Mouse (Mus musculus) midbrain, embryonic 11.5 days (tissue): ENCODE measurements around the gene Mybph. TPM values are rescaled to one million over a fixed set of nuclear protein-coding genes. Genes with fewer than 3 reads are reported as not detected.

Experiments
- ATAC-seq: fragments of 200-750 bp; cut with Nextera tagmentation; 2 replicates; pipeline ENCODE4 v1.8.0; 2017; ENCODE audit warnings: moderate TSS enrichment, moderate library complexity; ENCODE audit not compliant: low FRiP score
- DNase-seq: peaks from one replicate; pipeline ENCODE4 v3.0.0; 2015; ENCODE audit warnings: low spot score; ENCODE audit errors: missing footprints
- H3K27ac ChIP-seq: fragments of 300-500 bp; sonication (generic); 2 replicates; pipeline ENCODE4 v1.5.1; 2014; ENCODE audit warnings: low read depth, low read length
- H3K27me3 ChIP-seq: fragments of 300-500 bp; sonication (generic); 2 replicates; pipeline ENCODE4 v1.6.1; 2014; ENCODE audit warnings: mild to moderate bottlenecking, low read length, moderate library complexity, mixed read lengths; ENCODE audit not compliant: control insufficient read depth, insufficient read depth
- H3K36me3 ChIP-seq: fragments of 300-500 bp; sonication (generic); 2 replicates; pipeline ENCODE4 v1.6.1; 2014; ENCODE audit warnings: mild to moderate bottlenecking, low read length, moderate library complexity, mixed read lengths; ENCODE audit not compliant: control insufficient read depth, insufficient read depth
- H3K4me1 ChIP-seq: fragments of 300-500 bp; sonication (generic); 2 replicates; pipeline ENCODE4 v1.6.1; 2014; ENCODE audit warnings: low read length; ENCODE audit not compliant: control insufficient read depth, insufficient read depth
- H3K4me2 ChIP-seq: fragments of 300-500 bp; sonication (generic); 2 replicates; pipeline ENCODE4 v1.6.1; 2014; ENCODE audit warnings: mild to moderate bottlenecking, moderate library complexity
- H3K4me3 ChIP-seq: fragments of 300-500 bp; sonication (generic); 2 replicates; pipeline ENCODE4 v1.5.1; 2014; ENCODE audit warnings: low read depth, low read length
- H3K9ac ChIP-seq: fragments of 300-500 bp; sonication (generic); 2 replicates; pipeline ENCODE4 v1.6.1; 2014; ENCODE audit warnings: low read length
- H3K9me3 ChIP-seq: fragments of 300-500 bp; sonication (generic); 2 replicates; pipeline ENCODE4 v1.6.1; 2016; ENCODE audit warnings: low read length; ENCODE audit not compliant: control insufficient read depth
- WGBS: fragments of 180-500 bp; shearing (Covaris S2); extraction: QIAGEN DNeasy Blood & Tissue Kit; methylation state at CpG from one replicate; pipeline ENCODE4 v1.1.7; 2014; 5-methylcytosine and 5-hydroxymethylcytosine counted together
- polyA plus RNA-seq: library from polyadenylated mRNA; unstranded; fragments of >200 nt; fragmentation: Nextera tagmentation; extraction: Ambion mirVana; gene quantifications from 2 replicates; pipeline ENCODE4 v1.2.1, GENCODE M21; 2014

The Mybph gene
- polyA plus RNA-seq, 1 experiment from 2014 or later = 0.12 TPM

DNA sequence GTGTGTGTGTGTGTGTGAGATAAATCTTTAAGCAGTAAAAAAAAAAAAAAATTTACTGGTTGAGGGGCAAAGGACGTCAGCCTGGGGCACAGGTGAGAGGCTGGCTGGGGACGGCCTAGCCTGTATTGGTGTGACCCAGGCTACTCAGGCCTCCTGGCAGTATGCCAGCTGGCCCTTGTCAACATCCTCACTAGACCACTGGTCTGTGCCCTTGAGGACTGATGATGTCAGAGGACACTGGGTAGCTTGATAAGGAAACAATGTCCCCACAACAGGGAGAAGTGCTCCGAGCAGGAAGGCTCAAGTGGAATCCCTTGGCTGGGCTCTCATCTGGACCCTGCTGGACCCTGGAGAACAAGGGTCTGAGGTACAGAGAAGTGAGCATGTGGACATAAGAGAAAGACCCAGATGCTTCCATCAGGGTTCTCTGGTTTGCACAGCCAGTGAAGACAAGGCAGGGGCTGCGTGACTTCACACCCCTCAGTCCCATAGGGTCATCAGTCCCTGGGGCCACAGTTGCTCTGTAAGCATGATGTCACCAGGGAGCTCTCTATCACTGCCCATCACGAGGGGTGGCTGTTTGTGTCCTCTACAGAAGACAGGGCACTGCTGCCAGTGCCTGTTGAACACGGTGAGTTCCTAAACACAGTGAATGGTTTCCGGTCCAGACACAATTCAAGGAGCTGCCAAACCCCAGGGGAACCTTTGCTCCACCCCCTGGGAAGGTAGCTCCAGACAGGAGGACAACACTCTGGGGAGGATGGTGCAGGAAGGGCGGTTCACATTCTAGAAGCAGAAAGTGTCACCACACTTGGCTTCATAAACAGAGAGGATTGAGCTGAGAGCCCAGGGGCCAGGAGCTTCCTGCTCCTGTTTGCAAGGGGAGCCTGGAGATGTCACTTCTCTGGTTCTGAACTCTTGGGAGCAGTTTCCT lies 29.1 kb downstream of the Mybph start:
- 73% methylated on average over 8 of the region's 8 CpGs for WGBS
- H3K9me3 ChIP-seq = no peaks in the 10 kb centered on the region
- no peak for DNase-seq
- H3K9ac ChIP-seq = no peak overlapping the region
- H3K27me3 ChIP-seq = no peaks in the 10 kb centered on the region
- H3K4me2 ChIP-seq = no peak overlapping the region
- no peak for ATAC-seq
- H3K4me1 ChIP-seq = no peaks in the 10 kb centered on the region
- H3K36me3 ChIP-seq = no peaks in the 10 kb centered on the region
- H3K27ac ChIP-seq = no peak overlapping the region
- no peak overlapping the region for H3K4me3 ChIP-seq

DNA sequence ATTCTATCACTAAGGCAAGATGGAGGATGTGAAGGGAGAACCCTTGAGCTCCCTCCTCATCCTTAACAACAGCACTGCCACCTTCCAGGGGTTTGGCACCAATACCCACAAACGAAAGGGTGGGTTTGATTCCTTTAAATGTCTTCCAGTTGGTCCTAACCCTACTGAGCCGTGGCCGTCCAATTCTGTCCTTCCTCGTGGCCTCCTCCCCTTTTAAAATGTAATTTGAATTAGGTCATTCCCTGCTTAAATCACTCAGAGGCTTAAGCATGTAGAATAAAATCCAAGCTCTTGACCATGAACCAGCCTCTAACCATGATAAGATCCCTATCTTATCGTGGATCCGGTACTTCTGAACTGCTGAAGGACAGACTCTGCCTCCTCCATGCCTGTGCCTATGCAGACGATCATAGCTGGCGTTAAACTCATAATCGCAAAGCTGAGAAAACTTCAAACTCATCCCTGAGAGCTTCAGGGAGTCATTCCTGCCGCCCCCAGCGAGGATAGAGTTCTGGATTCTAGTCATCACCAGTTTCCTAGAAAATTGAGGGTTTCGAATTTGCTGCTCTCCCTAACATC lies 31.5 kb downstream of the Mybph start:
- no peak for DNase-seq
- H3K27ac ChIP-seq = no peak overlapping the region
- no peaks in the 10 kb centered on the region for H3K27me3 ChIP-seq
- no peak for ATAC-seq
- no peaks in the 10 kb centered on the region for H3K36me3 ChIP-seq
- H3K4me1 ChIP-seq = no peaks in the 10 kb centered on the region
- no peaks in the 10 kb centered on the region for H3K9me3 ChIP-seq
- 88% methylated on average over 12 of the region's 12 CpGs for WGBS
- no peak overlapping the region for H3K4me2 ChIP-seq
- no peak overlapping the region for H3K9ac ChIP-seq
- H3K4me3 ChIP-seq = no peak overlapping the region

DNA sequence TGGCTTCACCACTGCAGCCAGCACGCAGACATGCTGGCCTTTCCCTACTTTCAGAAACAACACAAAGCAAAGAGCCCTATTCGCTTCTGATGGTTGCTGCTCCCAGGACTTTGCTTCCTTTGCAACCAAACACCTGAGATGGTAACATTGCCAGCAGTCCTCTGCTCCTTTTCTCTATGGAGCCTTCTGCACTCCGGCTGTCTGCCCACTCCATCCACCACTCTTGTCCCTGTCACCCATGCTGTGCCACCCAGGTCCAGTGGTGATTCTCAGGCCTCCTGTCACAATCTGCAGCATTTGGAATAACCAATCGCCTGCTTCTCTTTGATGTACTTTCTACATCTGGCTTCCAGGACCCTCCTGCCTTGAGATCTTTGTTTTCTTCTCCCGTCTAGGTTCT lies 32.1 kb downstream of the Mybph start:
- 93% methylated on average over 5 of the region's 5 CpGs for WGBS

DNA sequence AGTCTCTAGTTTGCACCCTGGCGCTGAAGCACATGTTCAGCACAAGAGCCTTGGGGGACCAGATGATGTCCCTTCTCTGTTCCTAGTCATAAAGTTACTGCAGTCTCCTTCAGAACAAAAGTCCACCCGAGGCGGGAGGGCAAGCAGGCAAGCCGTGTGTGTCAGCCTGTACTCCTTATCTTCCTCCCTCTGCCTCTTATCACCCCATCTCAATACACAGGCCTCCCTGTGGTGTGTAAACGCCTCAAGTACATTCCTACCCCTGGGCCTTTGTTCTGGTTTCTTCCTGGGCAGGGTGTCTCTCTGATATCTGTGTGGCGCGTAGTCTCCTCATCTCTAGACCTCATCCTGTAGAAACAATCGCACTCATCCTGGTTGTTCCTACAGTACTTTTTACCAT lies 33.5 kb downstream of the Mybph start:
- no peaks in the 10 kb centered on the region for H3K27me3 ChIP-seq
- no peak overlapping the region for H3K9ac ChIP-seq
- no peaks in the 10 kb centered on the region for H3K4me1 ChIP-seq
- no peak for DNase-seq
- 84% methylated on average over 8 of the region's 8 CpGs for WGBS
- H3K36me3 ChIP-seq = no peaks in the 10 kb centered on the region
- H3K27ac ChIP-seq = no peak overlapping the region
- no peak overlapping the region for H3K4me3 ChIP-seq
- no peak for ATAC-seq
- no peak overlapping the region for H3K4me2 ChIP-seq
- H3K9me3 ChIP-seq = no peaks in the 10 kb centered on the region

More for the DNA sequence above, 32.1 kb downstream of the Mybph start:
- no peaks in the 10 kb centered on the region for H3K27me3 ChIP-seq
- no peaks in the 10 kb centered on the region for H3K9me3 ChIP-seq
- DNase-seq (no peak), ATAC-seq (no peak)
- no peaks in the 10 kb centered on the region for H3K4me1 ChIP-seq
- H3K4me2 ChIP-seq = no peak overlapping the region
- no peak overlapping the region for H3K9ac ChIP-seq
- H3K4me3 ChIP-seq = no peak overlapping the region
- no peak overlapping the region for H3K27ac ChIP-seq
- no peaks in the 10 kb centered on the region for H3K36me3 ChIP-seq

DNA sequence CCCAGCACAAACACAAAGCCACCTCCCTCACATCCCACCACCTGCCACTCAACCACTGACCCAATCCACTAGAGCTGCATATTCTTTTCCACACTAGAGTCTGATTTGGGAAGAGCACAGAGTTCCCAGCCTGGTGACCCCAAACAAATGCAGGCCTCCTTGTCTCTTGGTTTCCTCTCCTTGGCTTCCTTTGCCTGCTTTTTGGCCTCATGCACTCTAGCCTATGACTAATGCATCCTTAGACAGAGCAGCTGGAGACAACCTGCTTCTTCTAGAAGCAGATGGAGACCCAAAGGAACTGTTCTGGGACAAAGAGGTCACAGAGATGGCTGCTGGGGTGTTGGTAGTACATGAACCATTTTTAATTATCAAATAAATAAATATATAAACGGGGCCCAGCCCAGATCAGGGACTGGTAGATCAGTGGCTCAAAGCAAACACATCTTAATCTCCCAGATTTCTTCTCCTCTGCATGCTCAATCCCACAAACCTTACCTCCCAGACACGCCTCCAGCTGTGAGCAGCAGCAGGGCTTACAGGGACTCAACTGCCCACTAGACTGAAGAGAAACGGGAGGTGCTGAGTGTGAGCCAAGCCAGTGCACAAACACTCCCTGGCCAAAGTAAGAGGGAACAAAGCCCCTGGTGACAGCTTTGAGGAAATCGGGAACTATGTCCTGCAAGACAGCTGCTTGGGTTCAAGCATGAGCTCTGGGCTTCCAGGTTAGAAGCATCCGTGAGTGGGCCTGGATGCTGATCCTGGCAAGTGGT lies 36.7 kb downstream of the Mybph start:
- ATAC-seq = no peak

DNA sequence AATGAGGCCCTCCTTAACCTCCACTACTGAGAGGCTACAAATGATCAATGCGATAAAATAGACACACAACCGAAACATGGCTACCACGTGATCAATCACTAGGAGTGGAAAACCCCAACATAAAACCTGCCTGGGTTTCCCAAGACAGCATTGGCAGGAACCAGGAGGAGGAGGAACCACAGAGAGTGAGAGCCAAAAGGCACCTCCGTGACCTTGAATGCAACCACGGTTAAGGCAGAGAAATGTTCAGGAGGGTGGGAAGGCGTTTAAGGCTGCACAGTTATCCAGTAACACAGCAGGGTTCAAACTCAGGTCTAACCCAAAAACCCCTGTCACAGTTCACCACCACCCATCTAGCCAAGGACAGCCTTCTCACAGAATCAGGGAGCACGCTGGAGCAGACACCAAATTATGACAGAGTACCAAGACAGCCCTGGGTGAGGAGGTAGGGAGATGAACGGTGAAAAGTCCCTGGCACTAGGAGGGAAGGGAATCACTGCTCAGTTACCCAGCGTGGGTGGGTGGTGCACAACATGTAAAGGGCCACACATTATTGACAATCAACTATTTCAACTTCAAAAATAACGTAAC lies 37.5 kb downstream of the Mybph start:
- H3K4me2 ChIP-seq = no peak overlapping the region
- DNase-seq = no peak
- no peak overlapping the region for H3K27ac ChIP-seq
- WGBS = 83% methylated on average over 10 of the region's 10 CpGs
- no peak overlapping the region for H3K4me3 ChIP-seq
- no peak overlapping the region for H3K9ac ChIP-seq
- no peaks in the 10 kb centered on the region for H3K9me3 ChIP-seq
- ATAC-seq = no peak
- peaks cover 28% of the 10 kb centered on the region for H3K27me3 ChIP-seq
- no peaks in the 10 kb centered on the region for H3K36me3 ChIP-seq
- H3K4me1 ChIP-seq = peaks cover 8% of the 10 kb centered on the region; the same call in 1 of the 2 replicates

More for the DNA sequence above, 36.7 kb downstream of the Mybph start:
- peaks cover 3% of the 10 kb centered on the region; the same call in 1 of the 2 replicates for H3K4me1 ChIP-seq
- no peaks in the 10 kb centered on the region for H3K9me3 ChIP-seq
- H3K9ac ChIP-seq = no peak overlapping the region
- H3K4me3 ChIP-seq = no peak overlapping the region
- H3K36me3 ChIP-seq = no peaks in the 10 kb centered on the region
- WGBS = 68% methylated on average over 5 of the region's 5 CpGs
- DNase-seq = no peak
- no peak overlapping the region for H3K27ac ChIP-seq
- no peak overlapping the region for H3K4me2 ChIP-seq
- peaks cover 20% of the 10 kb centered on the region for H3K27me3 ChIP-seq

DNA sequence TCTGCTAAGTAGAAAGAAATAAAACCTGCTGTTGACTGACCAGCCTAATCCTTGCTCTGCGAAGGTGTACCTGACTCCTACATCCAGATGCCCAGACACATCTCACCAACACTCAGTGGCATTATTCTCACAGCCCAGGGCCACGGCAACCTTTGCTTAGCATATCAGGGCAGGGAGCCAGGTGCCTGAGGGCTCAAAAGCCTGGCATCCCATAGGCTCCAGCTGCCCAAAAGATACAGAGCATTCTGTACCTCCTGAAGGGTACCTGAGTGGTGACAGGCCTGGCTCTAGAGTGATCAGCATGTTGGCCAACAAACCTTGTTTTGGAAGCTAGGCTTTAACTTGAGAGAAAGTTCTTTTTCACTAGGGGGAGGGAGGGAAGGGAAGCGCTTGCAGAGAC lies 38.0 kb downstream of the Mybph start:
- no peak overlapping the region for H3K27ac ChIP-seq
- 79% methylated on average over 3 of the region's 3 CpGs for WGBS

DNA sequence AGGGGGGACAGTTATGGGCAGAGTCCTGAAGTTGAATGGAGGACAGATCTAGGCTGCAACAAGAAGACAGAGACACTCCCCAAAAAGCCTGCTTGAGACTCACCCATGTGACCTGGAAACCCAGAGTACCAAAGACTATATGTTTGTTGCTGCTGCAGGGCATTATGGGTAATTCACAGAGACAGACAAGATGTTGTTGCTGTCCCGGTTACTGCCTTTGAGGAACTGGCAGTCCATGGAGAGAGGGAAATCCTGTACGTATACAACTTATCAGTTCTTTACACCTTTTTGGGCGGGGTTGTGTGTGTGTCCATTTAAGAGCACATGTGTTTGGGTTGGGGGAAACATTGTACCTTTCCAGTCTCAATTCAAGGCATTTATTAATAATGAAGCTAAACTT lies 38.4 kb downstream of the Mybph start:
- Histone ChIP-seq H3K27ac (no peak overlapping the region), H3K4me2 (no peak overlapping the region), H3K36me3 (no peaks in the 10 kb centered on the region), H3K4me1 (peaks cover 8% of the 10 kb centered on the region; the same call in 1 of the 2 replicates), H3K27me3 (peaks cover 34% of the 10 kb centered on the region), H3K9ac (no peak overlapping the region), H3K9me3 (no peaks in the 10 kb centered on the region), H3K4me3 (no peak overlapping the region)
- no peak for DNase-seq
- ATAC-seq = no peak
- 81% methylated on average over 3 of the region's 3 CpGs for WGBS

More for the DNA sequence above, 38.0 kb downstream of the Mybph start:
- peaks cover 33% of the 10 kb centered on the region for H3K27me3 ChIP-seq
- no peak overlapping the region for H3K4me3 ChIP-seq
- H3K4me1 ChIP-seq = peaks cover 8% of the 10 kb centered on the region; the same call in 1 of the 2 replicates
- no peak overlapping the region for H3K9ac ChIP-seq
- H3K36me3 ChIP-seq = no peaks in the 10 kb centered on the region
- no peak overlapping the region for H3K4me2 ChIP-seq
- no peaks in the 10 kb centered on the region for H3K9me3 ChIP-seq
- no peak for ATAC-seq
- no peak for DNase-seq
